Mouse (Mus musculus) left cerebral cortex, postnatal 10 days (tissue): ENCODE measurements around the gene Tceanc. TPM values are rescaled to one million over a fixed set of nuclear protein-coding genes. Genes with fewer than 3 reads are reported as not detected.
A peak's percentile ranks its signal among the peaks of the same experiment; 100 is the strongest.

Source experiments
- DNase-seq, 2 experiments: peaks; one replicate each; pipeline ENCODE4 v3.0.0; 2021 to 2022; ENCODE audit warnings: low spot score in 2 of 2, mixed read lengths in 1 of 2; ENCODE audit errors: extremely low spot score in 1 of 2
- intact Hi-C: fragments of 180-260 bp; cut with DNase I; formaldehyde crosslinking; loops from one replicate; pipeline ENCODE4 v1.15.1; 2025
- total RNA-seq, 2 experiments: library from RNA; stranded (reverse); gene quantifications; 2 replicates each; pipeline ENCODE4 v1.2.3; 2021

Gene Tceanc
- total RNA-seq, 2 experiments from 2014 or later = 1.8 to 2.0 TPM

DNA sequence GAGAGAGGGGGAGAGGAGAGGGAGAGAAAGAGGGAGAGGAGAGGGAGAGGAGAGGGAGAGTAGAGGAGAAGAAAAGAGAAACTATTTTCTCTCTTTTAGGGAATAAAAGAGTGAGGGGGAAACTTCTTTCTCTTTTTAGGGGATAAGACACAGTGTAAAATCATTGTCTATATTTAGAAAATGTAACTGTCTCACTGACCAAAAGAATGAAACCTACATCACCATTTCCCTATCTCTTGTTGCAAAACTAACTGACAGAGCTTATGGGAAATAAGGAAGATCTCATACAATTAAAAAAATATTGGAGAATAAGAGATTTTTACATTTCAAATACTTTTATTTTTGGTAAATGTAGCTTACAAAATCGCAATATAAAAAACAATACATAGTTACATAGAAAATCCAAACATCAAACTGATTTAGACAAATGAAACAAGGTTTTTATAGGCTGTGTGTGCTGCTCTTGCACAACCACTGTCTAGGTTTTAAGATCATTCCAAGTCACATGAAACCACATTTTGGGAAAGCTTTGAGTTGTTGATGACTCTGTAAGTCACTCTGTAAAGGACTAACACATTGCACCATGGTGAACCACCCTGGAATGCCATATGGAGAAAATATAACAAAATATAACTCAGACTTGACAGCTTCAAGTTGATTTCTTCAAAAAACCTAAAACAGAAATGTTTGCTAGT is 18.7 kb downstream of the Tceanc start:
- DNase-seq = no peak
- intact Hi-C loops = no loop called here

DNA sequence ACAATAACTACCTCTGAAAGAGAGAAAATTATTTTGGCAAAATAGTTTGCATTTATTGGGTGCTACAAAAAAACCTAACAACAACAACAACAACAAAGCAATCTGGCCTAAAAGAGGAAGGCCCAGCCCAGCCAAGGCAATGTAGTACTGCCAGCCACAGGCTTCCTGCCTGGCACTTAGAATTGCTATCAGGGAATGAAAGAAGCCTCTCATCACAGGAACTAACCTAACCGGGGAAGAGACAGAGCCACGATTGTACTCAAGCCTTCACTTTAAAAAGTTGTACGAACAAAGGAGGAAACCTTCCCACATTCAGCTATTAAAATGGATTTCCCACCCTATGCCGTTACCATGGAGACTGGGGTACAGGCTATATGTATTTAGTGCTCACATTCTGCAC is 20.6 kb downstream of the Tceanc start:
- intact Hi-C loops = no loop called here
- DNase-seq = no peak

GRCm38 (mm10) chrX:166495052-166495451 is 23.3 kb downstream of the Tceanc start:
- intact Hi-C loops = no loop called here
- DNase-seq = no peak

- DNase-seq = peak; percentile 82 to 96
- intact Hi-C loops = no loop called here
These were observed 38.9 kb downstream of the Tceanc start, which contains the start of gene Rab9 for GRCm38 (mm10) chrX:166479365-166479983. Gene Rab9 (minus strand): TSS chrX:166479867.

DNA sequence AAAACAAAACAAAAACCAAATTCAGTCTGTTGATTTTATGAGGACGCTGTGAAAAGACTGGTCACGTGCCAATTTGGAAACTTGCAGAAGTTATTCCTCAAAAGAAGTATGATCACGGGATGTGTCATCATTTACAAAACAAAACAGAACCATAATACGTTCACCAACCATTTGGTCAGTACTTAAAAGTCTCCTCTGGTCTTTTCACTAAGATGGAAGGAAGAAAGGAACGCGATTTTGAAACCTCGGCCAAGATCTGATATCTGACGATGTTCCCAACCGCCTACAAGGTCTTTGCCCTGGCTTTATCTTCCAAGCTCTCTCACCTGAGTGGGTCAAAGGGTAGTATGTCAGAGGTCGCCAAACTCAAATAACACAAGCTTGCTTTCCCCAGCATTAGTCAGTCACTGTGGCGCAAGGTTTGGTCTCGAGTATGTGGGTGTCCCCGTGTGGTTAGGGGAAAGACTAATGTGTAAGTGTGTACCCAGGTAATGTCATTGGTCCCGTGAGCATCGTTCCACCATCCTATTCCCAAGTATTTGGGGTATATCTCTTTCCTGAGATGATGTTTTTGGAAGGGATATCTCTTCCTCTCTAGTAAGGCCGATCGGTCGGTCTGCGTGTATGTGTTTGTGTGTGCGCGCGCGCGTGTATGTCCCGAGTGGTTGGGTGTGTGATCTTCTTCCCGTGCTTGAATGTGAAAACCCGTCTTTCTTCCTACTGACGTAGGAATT is 39.6 kb downstream of the Tceanc start:
- DNase-seq = no peak
- intact Hi-C loops = no loop called here

- DNase-seq = no peak
- intact Hi-C loops = no loop called here
These were observed 41.0 kb downstream of the Tceanc start for GRCm38 (mm10) chrX:166477393-166477792.

DNA sequence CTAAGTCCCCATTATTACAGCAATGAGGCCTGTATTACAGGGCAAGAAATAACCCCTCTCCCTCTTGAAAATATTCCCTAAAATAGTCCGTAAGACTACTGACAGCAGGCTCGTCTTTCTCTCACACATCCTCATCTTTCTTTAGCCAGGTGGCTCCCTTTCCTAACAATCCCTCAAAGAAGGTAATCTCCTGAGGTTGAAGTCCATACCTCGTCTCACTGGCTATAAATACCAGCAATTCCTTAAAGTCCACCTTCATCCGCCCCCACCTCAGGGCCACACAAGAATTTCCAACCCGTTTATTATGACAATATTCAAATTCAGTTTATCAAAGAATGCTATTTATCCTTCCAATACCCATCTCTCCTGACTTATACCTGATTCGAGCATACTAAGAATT is 45.8 kb downstream of the Tceanc start:
- DNase-seq = no peak
- intact Hi-C loops = no loop called here

DNA sequence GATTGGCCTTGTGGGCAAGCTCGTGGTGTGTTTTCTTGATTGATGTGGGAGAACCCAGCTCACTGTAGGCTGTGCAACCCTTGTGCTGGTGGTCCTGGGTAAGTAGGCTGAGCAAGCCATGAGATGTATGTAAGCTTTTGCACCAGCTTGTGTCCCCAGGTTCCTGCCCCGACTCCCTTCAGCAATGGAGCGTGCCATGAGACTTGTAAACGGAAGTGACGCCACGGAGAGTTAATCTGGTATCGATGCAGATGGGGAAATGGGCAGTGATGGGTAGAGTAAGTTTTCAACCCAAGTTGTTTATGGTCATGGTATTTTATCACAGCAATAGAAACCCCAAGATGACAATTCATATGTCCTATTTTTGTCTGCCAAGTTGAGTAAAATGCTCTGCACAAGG is 50.0 kb downstream of the Tceanc start:
- DNase-seq = no peak
- intact Hi-C loops = no loop called here

GRCm38 (mm10) chrX:166455525-166455924 is 62.8 kb downstream of the Tceanc start:
- DNase-seq = no peak
- intact Hi-C loops = no loop called here

DNA sequence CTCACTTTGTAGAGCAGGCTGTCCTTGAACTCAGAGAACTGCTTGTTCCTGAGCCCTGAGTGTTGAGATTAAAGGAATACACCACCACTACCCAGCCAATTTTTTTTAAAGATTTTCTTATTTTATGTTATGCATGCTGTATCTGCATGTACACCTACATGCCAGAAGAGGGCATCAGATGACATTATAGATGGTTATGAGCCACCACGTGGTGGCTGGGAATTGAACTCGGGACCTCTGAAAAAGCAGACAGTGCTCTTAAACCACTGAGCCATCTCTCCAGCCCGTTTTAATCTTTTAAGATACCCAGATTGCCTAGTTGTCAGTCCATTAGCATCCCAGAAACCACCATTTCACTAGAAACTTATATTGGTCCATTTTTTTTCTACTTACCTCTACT is 64.0 kb downstream of the Tceanc start:
- DNase-seq = no peak

DNA sequence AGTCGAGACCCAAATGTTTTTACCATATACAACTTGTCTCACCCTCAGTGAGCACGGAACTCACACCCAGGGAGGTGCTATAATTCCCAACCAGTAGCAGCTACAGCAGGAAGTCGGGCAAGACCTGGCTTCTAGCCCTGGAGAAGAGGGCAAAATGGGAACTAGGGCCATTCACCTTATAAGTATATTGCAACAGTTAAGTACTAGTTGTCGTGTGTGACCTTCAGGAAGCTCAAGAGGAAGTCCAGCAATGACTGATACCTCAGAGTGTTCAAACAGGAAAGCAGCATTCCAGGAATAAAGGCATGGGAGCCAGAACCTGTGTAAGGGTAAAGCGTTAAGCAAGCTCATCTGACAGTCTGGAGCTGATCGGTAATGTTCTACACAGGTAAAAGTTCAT is 64.8 kb downstream of the Tceanc start:
- intact Hi-C loops = no loop called here
- DNase-seq = no peak

More for the DNA sequence above, 64.0 kb downstream of the Tceanc start:
- intact Hi-C loops = no loop called here

Other genes with a start within 250 kb of the Tceanc start
- 10 to 100 TPM; 52.4 to 53.8 TPM for gene Trappc2, start 78.0 kb downstream of the Tceanc start, total RNA-seq
- gene Ofd1, start 77.9 kb downstream of the Tceanc start, total RNA-seq = 1 to 10 TPM; 5.7 to 6.3 TPM
- gene Rab9, start 38.7 kb downstream of the Tceanc start, total RNA-seq = 10 to 100 TPM; 36.6 to 39.2 TPM
- 1 to 10 TPM; 3.1 to 3.5 TPM for gene Egfl6, start 67.2 kb upstream of the Tceanc start, total RNA-seq